Mouse (Mus musculus): ENCODE measurements around the gene Ergic1.

Gene Ergic1

GRCm38 (mm10) chr17:26576833-26577232, 15.5 kb downstream of the Ergic1 start:
- no peak for DNase-seq

- no peak for DNase-seq
These were observed 16.0 kb downstream of the Ergic1 start for GRCm38 (mm10) chr17:26577309-26577708.

GRCm38 (mm10) chr17:26578162-26578561, 16.9 kb downstream of the Ergic1 start:
- DNase-seq, result no peak

- DNase-seq, result no peak
These were observed 17.5 kb downstream of the Ergic1 start for GRCm38 (mm10) chr17:26578771-26579170.

- no peak for DNase-seq
These were observed 18.1 kb downstream of the Ergic1 start for GRCm38 (mm10) chr17:26579396-26579795.

GRCm38 (mm10) chr17:26580873-26581401, 19.6 kb downstream of the Ergic1 start:
- no peak for DNase-seq

- no peak for DNase-seq
These were observed 21.0 kb downstream of the Ergic1 start for GRCm38 (mm10) chr17:26582297-26582696.

GRCm38 (mm10) chr17:26583056-26583455, 21.8 kb downstream of the Ergic1 start:
- no peak for DNase-seq

GRCm38 (mm10) chr17:26583606-26584005, 22.3 kb downstream of the Ergic1 start:
- no peak for DNase-seq

- DNase-seq, result no peak
These were observed 22.8 kb downstream of the Ergic1 start for GRCm38 (mm10) chr17:26584063-26584462.

GRCm38 (mm10) chr17:26584558-26585136, 23.4 kb downstream of the Ergic1 start:
- no peak for DNase-seq

GRCm38 (mm10) chr17:26587961-26588487, 26.7 kb downstream of the Ergic1 start:
- DNase-seq, result no peak

GRCm38 (mm10) chr17:26592510-26592909, 31.2 kb downstream of the Ergic1 start:
- DNase-seq, result no peak

GRCm38 (mm10) chr17:26593199-26593598, 31.9 kb downstream of the Ergic1 start:
- DNase-seq, result no peak

- no peak for DNase-seq
These were observed 32.9 kb downstream of the Ergic1 start for GRCm38 (mm10) chr17:26594171-26594570.

- DNase-seq, result no peak
These were observed 33.7 kb downstream of the Ergic1 start for GRCm38 (mm10) chr17:26594958-26595357.

- no peak for DNase-seq
These were observed 34.3 kb downstream of the Ergic1 start for GRCm38 (mm10) chr17:26595448-26596167.

- DNase-seq, result no peak
These were observed 34.9 kb downstream of the Ergic1 start for GRCm38 (mm10) chr17:26596168-26596658.

- no peak for DNase-seq
These were observed 35.7 kb downstream of the Ergic1 start for GRCm38 (mm10) chr17:26596856-26597481.

GRCm38 (mm10) chr17:26598845-26599244, 37.6 kb downstream of the Ergic1 start:
- no peak for DNase-seq

- no peak for DNase-seq
These were observed 39.7 kb downstream of the Ergic1 start for GRCm38 (mm10) chr17:26600913-26601447.

- no peak for DNase-seq
These were observed 40.2 kb downstream of the Ergic1 start for GRCm38 (mm10) chr17:26601514-26601913.

GRCm38 (mm10) chr17:26601926-26602325, 40.6 kb downstream of the Ergic1 start:
- DNase-seq, result no peak

Data from spleen, adult 18-20 months (tissue).